Mouse (Mus musculus) heart, embryonic 11.5 days (tissue): ENCODE data around the gene Gm21746. TPM values are rescaled to one million over a fixed set of nuclear protein-coding genes. Genes with fewer than 3 reads are reported as not detected.
"Not testable (repeated sequence)": the region's sequence is repeated elsewhere in the genome, so short reads cannot be mapped to it uniquely, and the experiment has no call there.

Experiments
- ATAC-seq: fragments of 200-750 bp; cut with Nextera tagmentation; replicated peaks from 2 replicates; pipeline ENCODE4 v1.8.0; 2017; ENCODE audit warnings: moderate library complexity; ENCODE audit not compliant: insufficient number of reproducible peaks, low FRiP score, low TSS enrichment
- H3K27ac ChIP-seq: fragments of 300-500 bp; sonication (generic); 2 replicates; pipeline ENCODE4 v1.5.1; 2014; ENCODE audit warnings: mild to moderate bottlenecking, low read depth, low read length
- H3K27me3 ChIP-seq: fragments of 300-500 bp; sonication (generic); 2 replicates; pipeline ENCODE4 v1.6.1; 2014; ENCODE audit warnings: mild to moderate bottlenecking, low read length, mixed read lengths; ENCODE audit not compliant: control insufficient read depth, insufficient read depth
- H3K36me3 ChIP-seq: fragments of 300-500 bp; sonication (generic); 2 replicates; pipeline ENCODE4 v1.6.1; 2014; ENCODE audit warnings: mild to moderate bottlenecking, low read length, moderate library complexity, mixed read lengths; ENCODE audit not compliant: control insufficient read depth, insufficient read depth
- H3K4me1 ChIP-seq: fragments of 300-500 bp; sonication (generic); 2 replicates; pipeline ENCODE4 v1.6.1; 2014; ENCODE audit warnings: low read length; ENCODE audit not compliant: control insufficient read depth, insufficient read depth
- H3K4me2 ChIP-seq: fragments of 300-500 bp; sonication (generic); 2 replicates; pipeline ENCODE4 v1.6.1; 2014; ENCODE audit warnings: mild to moderate bottlenecking, moderate library complexity
- H3K4me3 ChIP-seq: fragments of 300-500 bp; sonication (generic); 2 replicates; pipeline ENCODE4 v1.5.1; 2014; ENCODE audit warnings: low read depth, low read length
- H3K9ac ChIP-seq: fragments of 300-500 bp; sonication (generic); 2 replicates; pipeline ENCODE4 v1.6.1; 2014; ENCODE audit warnings: mild to moderate bottlenecking, low read depth, low read length, moderate library complexity
- H3K9me3 ChIP-seq: fragments of 300-500 bp; sonication (generic); replicated peaks from 2 replicates; pipeline ENCODE4 v1.6.1; 2016; ENCODE audit warnings: low read length; ENCODE audit not compliant: control insufficient read depth
- WGBS: fragments of 180-500 bp; shearing (Covaris S2); extraction: QIAGEN DNeasy Blood & Tissue Kit; methylation state at CpG from one replicate; pipeline ENCODE4 v1.1.7; 2014; ENCODE audit not compliant: insufficient replicate concordance; 5-methylcytosine and 5-hydroxymethylcytosine counted together
- polyA plus RNA-seq: library from polyadenylated mRNA; unstranded; fragments of >200 nt; fragmentation: Nextera tagmentation; extraction: Ambion mirVana; gene quantifications from 2 replicates; pipeline ENCODE4 v1.2.1, GENCODE M21; 2014

Gm21746 gene
- polyA plus RNA-seq, result not detected in 2 replicates

- H3K27ac ChIP-seq, H3K4me1 ChIP-seq, H3K27me3 ChIP-seq, H3K4me3 ChIP-seq, H3K9me3 ChIP-seq, H3K9ac ChIP-seq, H3K36me3 ChIP-seq, H3K4me2 ChIP-seq, ATAC-seq: not testable (repeated sequence)
- WGBS, result 69% methylated on average over 2 of the region's 3 CpGs
These were observed at the start of gene Gm21746 for GRCm38 (mm10) chrY:6237895-6238294. Gene Gm21746 (minus strand): TSS chrY:6237995.

- not testable (repeated sequence) for H3K4me3 ChIP-seq, ATAC-seq, H3K9ac ChIP-seq, H3K9me3 ChIP-seq, H3K4me1 ChIP-seq, H3K36me3 ChIP-seq, H3K4me2 ChIP-seq, H3K27me3 ChIP-seq, H3K27ac ChIP-seq
These were observed 29.0 kb upstream of the Gm21746 start, which contains the start of gene Gm20873 for GRCm38 (mm10) chrY:6266798-6267197. Gene Gm20873 (plus strand): TSS chrY:6267098.

Other genes with a start within 250 kb of the Gm21746 start
- gene Gm20873, start 29.1 kb upstream of the Gm21746 start, polyA plus RNA-seq, result not detected in 2 replicates